Mouse (Mus musculus) 3134 (cell line): ENCODE measurements around the gene Gm45711.
"Not testable (repeated sequence)": the region's sequence is repeated elsewhere in the genome, so short reads cannot be mapped to it uniquely, and the experiment has no call there.

ENCODE experiments used
- DNase-seq: peaks from one replicate; pipeline ENCODE4 v3.0.0-alpha.2; 2011; ENCODE audit warnings: low spot score; ENCODE audit not compliant: insufficient read length; ENCODE audit errors: extremely low read depth

The Gm45711 gene

DNA sequence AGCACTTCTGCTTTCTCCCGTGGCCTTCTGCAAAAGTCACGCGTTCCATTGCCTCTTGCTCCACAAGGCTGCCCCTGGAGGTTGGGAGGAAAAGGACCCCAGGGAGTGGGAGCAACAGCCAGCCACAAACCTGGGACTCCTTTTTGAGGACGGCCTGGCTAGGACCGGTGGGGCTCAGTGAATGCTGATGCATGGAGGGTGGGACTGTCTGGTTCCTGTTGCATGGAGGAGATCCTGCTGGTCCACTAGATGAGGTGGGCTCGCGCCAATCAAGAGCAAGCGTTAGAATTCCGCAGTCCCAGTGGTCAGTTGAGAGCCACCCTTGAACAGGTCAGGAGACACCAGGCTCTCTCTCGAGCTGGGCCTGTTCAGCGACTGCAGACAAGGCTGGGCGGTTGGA lies 12.0 kb upstream of the Gm45711 start, which contains the start of gene Cmtm2b:
Cmtm2b (plus strand) TSS at position 301 of the 400 bp plus-strand sequence.
- not testable (repeated sequence) for DNase-seq

DNA sequence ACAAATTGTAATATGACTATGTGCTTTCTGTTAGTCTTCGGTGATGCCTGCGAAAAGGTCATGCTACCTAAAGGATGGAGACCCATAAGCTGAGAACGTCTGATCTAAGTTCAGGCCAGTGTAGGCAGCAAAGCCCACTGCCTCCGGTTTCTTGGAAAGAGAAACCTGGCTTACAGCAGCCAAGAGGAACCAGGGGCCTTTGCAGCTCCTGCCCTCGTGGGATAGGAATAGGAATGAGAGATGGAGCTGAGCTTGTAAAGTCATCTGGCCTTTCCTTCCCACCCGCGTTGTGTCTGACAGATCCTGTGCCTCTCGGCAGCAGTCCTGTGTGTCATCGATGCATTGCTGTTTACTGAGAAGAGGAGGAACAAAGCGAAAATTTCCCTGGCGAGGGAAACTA lies 11.4 kb upstream of the Gm45711 start, which contains the start of gene Gm11020:
Gm11020 (plus strand) TSS at position 301 of the 400 bp plus-strand sequence.
- not testable (repeated sequence) for DNase-seq

DNA sequence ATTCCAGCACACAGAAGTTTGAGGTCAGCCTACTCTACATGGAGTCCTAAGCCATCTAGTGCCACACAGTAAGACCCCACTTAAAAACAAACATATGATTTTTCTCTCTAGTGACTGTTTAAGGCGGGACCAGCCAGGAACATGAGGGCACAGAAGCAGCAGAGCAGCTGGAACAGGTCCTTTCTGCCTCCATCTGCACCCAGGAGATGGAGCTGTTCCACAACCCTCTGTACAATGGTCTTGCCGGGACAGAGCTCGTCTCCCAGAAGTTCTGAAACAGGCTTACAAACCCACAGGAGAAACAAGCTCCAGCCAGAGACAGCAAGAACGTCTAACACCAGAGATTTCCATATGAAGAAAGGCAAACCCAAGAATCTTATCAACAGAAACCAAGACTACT lies 3.4 kb upstream of the Gm45711 start:
- DNase-seq, result no peak

DNA sequence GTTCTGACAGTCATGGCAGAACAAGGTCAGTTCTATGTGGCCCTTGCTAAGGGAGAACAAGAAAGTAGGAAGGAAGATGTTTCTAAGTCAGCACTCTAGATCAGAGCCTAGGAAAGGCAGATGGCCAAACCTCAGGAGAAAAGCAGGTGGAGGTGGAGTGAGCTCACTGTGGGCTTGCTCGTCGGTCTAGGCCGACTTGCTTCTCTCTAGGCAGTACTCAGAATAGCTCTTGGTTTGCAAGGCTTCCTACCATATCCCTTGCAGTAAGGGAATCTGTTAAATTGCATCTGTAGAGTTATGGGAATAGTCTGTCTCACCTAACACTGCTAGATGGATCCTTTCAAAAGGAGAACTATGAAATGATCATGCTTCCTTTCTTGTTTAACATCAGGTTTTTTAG lies 2.1 kb upstream of the Gm45711 start:
- not testable (repeated sequence) for DNase-seq

DNA sequence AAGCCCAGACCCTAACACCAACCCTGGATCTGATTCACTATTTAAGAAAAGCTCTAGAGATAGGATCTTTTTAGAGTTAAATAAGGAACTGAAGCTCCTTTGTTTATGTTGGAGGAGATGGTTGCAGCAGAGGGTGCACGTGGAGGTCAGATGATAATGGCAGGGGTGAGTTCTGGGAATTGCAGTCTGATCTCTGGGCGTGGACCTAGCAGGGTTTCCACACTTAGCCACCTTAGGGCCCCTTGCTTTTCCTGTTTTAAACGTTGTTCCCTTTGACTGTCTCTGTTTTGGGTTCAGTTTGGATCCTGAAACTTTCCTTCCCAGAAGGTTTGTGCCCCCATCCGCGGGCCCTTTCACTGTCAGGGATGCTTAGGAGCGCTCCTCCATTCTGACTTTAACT lies 1.5 kb downstream of the Gm45711 start:
- not testable (repeated sequence) for DNase-seq

DNA sequence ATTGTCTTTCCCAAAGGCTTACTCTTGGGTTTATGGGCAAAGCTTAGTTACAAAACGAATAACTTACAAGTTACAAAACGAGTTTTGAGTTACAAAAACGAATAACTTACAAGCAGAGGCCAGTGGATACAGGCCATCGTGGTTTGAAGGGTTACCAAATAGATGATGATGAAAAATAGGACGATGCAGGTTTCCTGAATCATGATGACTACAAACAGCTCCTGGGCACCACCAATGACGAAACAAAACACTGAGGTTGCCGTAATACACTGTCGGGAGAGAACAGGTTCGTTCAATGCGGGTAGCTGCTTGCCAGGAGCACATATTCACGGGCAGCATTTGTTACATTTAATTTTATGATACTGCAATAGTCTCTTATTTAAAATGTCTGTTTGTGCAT lies 4.9 kb downstream of the Gm45711 start:
- no peak for DNase-seq

DNA sequence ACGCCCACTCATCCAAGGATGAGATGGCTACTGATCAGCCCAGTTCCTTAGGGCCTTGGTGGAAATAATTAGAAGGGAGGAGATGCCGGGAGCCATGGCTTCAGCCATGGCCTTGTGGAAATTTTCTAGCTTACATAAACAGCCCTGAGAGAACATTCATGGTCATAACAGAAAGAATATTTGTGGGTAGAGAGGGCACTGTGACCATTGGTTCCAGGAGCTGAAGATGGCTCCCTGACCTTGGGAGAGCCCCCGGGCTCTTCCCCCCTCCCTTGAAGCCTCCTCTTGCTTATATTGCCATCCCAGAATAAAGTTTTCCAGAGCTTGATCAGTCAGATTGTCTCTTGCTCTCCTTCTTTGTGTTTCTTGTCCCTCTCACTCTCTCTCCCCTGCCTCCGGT lies 7.3 kb downstream of the Gm45711 start:
- DNase-seq, result not testable (repeated sequence)

DNA sequence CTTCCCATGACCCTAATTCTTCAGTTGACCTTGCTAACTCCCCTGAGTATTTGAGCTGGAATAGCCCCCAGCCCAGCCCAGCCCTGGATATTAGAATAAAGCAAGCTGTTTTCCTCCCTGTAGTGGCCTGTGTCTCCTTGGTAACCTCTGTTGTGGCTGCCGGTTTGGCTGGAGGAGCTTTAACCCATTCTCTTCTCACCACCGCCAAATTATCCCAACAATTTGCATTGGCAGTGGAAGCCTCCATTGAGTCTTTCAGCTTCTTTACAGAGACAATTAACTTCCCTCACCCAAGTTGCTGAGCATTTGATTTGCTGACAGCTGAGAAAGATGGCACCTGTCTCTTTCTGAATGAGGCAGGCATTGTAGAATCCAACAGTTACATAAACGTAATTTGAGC lies 8.3 kb downstream of the Gm45711 start:
- not testable (repeated sequence) for DNase-seq

DNA sequence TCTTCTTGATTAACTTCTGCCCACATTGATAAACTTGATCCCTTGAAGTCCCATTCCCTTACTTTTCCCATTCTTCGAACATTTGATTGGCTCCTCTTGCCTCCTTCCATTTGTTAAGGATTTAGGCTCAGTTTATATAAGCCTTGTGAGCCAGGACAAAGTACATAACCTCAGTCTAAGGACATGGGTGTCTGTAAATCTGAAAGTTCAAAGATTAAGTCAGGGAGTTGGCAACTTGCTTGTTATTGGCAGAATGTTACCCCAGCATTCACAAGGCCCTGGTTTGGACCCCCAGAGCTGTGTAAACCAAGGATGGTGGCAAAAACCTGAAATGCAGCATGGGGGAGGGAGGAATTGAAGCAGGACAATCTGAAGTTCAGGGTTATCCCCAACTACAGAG lies 15.5 kb downstream of the Gm45711 start:
- no peak for DNase-seq

DNA sequence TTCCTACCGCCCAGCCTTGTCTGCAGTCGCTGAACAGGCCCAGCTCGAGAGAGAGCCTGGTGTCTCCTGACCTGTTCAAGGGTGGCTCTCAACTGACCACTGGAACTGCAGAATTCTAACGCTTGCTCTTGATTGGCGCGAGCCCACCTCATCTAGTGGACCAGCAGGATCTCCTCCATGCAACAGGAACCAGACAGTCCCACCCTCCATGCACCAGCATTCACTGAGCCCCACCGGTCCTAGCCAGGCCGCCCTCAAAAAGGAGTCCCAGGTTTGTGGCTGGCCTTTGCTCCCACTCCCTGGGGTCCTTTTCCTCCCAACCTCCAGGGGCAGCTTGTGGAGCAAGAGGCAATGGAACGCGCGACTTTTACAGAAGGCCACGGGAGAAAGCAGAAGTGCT lies 16.8 kb downstream of the Gm45711 start, which contains the start of gene Cmtm2a:
Cmtm2a (minus strand) TSS at position 101 of the 400 bp plus-strand sequence.
- DNase-seq, result not testable (repeated sequence)

DNA sequence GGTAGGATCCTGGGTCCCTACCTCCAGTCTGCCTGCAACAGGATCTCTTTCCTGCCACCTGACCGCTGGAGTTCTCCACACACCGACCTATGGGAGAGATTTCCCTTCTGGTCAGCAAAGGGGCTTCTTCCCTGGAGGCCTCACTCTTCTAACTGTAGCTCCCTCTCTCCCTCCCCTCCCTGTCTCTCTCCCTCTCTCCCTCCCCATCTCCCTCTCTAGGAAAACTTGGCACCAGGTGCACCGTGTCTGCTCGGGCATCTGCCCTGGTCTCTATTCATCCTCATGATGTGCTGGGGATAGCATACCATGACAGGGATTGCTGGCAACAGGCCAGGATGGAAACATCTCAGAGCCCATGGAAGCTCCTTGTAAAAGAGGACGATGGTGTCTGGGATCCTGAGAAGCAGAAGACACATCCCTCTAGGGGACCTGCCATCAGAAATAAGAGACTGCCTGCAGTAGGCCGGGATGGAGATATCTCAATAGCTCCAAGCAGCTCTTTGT lies 40.9 kb downstream of the Gm45711 start:
- DNase-seq, result no peak

DNA sequence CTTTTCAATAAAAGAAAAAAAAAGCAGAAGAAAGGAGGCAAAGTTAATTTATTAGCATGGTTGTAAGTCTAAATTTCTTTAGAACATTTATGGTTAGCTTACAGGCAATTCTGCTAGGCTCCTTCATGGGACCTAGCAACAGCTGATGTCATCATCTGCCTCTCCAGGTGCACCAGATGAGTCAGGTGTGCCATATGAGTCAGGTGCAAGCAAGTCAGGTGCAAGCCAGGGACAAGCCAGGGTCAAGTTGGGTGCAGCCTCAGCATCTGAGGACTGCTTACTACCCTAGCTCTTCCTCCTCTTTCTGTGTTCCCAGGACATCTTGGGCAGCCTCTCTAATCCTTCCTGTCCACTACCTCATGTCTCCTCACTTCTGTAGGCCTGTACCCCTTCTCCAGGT lies 41.5 kb downstream of the Gm45711 start:
- DNase-seq, result no peak

DNA sequence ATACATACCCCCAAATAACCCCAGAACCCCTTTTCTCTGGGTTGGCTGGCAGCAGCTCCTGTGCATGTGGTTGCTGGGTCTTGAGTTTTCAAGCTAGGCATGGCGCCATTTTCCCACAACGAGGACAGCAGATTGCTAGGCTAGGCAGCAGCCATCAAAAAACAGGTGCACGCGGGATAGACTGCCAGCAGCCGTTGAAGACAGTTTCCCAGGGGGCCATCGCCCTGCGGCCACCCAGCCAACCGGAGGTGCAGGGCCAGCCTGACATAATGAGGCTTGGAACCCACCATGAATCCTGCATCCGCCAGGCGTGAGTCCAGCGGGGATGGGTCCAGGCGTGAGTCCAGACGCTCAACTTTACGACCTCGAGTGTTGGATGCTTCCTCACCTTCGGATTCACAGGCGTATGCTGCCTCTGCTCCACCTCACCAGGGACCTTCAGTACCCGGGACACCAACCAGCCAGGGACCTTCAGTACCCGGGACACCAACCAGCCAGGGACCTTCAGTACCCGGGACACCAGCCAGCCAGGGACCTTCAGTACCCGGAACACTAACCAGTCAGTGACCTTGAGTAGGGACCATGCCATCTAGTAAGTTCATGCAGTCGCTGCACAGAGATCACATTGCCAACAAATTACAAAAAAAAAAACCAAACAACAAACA lies 45.5 kb downstream of the Gm45711 start:
- not testable (repeated sequence) for DNase-seq

DNA sequence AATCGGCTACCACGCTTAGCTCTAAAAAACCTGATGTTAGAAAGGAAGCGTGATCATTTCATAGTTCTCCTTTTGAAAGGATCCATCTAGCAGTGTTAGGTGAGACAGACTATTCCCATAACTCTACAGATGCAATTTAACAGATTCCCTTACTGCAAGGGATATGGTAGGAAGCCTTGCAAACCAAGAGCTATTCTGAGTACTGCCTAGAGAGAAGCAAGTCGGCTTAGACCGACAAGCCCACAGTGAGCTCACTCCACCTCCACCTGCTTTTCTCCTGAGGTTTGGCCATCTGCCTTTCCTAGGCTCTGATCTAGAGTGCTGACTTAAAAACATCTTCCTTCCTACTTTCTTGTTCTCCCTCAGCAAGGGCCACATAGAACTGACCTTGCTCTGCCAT lies 48.1 kb downstream of the Gm45711 start:
- not testable (repeated sequence) for DNase-seq

DNA sequence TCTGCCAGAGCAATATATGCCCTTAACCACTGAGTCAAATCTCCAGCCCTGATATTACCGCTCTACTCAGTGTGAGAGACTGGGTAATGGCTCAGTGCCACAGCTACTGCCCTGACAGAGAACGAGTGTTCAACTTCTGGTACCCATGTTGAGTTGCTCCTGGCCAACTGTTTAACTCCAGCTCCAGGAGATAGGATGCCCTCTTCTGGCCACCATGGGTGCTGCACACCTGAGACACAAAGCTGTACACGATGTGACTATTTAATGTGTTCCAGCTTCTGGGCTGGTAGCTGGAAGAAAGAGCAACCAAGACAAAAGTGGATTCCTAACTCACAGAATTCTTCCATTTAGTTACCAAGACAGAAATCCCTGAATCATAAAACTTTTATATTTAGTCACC lies 56.9 kb downstream of the Gm45711 start:
- no peak for DNase-seq

DNA sequence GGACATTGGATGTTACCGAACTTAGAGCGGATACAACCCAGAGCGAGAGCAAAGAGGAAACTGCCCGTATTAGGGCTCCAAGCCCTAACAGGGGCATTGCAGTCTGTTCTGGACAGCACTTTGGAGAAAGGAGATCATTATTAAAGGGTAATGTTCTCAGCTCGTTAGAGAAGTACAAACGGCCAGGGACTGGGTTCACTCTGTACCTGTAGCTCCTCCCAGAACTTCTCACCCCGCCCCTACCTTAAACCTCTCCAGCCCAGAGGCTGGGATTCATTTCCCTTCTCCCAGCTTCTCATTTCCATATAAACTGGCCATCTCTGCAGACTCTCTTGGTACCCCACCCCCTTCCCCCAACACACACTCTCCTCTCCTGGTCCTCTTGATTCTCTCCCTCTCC lies 58.4 kb downstream of the Gm45711 start:
- no peak for DNase-seq

DNA sequence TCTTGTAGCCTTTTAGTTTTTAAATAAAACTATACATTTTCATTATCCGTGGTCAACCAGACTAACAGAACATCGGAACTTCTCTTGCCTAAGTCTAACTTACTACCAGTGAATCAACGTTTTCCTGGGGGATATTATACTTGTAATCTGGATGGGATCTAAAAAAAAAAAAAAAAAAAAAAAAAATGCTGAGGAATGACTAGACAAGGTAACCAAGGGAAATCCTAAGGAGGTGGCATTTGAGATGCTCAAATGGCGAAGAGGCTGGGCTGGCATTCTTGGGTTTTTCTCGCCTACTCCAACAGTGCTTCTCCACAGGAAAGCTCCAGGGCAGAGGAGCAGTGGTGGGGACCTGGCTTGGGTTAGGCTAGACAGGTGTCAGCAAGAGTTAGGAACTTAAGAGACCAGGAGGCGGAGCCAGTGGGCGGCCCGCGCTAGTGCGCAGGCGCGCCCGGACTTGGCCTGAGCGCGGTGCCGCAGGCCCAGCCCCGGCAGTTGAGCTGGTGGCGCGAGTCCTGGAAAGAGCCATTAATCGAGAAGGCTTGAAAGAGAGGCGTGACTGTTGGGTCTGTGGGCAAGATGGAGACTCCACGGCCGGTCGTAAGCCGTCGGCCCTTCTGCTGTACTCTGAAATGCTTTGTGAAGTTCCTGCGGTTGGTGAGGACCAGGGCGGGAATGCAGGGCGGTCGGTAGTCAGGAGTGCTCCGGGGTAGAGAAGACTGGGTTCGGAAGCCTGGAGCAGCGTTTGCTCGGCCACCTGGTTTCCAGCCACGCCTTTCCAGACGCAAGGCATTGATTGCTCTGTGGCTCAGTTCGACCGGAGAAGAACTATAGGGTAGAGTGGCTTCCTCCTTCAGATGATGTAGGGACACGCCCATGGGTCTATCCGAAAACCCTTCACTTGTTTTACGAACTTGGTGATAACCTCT lies 59.2 kb downstream of the Gm45711 start, which contains the start of gene Cklf:
Cklf (plus strand) TSS at position 423 of the 929 bp plus-strand sequence.
- DNase-seq, result peak; percentile 99

DNA sequence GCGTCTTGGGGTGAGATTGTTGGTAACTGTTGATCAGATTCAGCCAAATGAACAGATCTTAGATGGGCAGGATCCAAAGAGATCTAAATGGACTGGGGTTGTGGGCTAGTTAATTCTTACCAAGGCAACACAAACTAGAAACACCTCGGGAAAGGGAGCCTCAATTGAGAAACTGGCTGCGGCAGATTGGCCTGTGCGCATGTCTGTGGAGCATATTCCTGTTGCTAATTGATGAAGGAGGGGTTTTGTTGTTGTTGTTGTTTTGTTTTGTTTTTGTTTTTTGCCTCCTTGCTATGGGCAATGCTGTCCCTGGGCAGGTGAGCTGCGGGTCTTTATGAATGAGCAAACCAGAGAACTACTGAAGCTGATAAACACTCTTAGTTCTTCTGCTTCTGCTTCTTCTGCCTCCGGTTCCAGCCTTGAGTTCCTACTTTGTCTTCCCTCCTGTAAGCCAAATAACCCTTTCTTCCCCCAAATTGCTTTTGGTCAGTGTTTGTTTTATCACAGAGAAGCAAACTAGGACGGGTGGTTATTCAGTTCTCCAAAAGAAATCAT lies 60.4 kb downstream of the Gm45711 start:
- DNase-seq, result no peak

DNA sequence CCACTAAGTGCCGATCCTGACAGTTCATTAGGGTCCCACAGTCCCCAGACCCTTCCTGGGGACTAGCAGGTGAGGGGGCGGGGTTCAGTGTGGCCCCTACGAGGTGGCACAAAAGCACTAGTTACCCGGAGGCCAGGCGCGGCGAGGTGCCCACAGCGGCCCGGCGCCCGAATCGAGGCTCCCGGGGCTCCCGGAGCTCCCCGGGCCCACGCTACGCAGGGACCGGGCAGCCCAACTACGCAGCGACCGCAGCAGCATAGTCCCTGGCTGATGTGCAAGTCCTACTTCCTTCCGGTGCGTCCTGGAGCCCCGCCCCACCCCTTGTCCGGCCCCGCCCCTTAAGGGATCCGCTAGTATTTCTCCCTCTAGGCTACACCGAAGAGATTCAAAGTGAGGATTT lies 61.6 kb downstream of the Gm45711 start, which contains the start of gene Tk2:
Tk2 (minus strand) TSS at position 283 of the 400 bp plus-strand sequence.
- peak; percentile 85 for DNase-seq

DNA sequence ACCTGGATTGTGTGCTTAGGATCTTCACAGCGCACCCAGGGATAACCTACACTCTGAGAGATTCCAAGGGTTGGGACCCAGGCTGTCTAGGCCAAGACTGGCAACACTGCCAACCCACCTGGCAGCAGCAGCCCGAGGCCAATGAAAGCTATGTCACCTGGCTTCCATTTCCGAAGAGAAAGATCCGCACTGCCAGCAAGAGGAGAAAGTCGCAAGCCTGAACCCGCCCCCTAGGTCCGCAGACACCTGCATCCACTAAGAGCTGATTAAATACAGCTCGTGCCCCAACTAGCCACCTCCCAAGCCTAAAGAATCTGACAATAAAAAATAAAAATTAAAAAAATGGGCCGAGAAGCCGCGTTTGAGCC lies 62.0 kb downstream of the Gm45711 start:
- no peak for DNase-seq
